Comparison of ENCODE assay signal across 25 mouse cellular contexts in genomic region chr5:37017222-37017621, GRCm38 (mm10). TPM values are rescaled to one million over a fixed set of nuclear protein-coding genes. Genes with fewer than 3 reads are reported as not detected.
DNase-seq lines count a peak whose midpoint lies in the region; ATAC-seq lines count a peak whose summit lies in the region.
"Had no signal": no experiment of that assay in that cellular context is flagged by ENCODE, and none has a peak within 500 bp of the region (broad histone marks: within the 10 kb centered on the region; RNA-seq: fewer than 3 reads in every experiment).

No protein-coding gene starts in this region.

- H3K27me3 ChIP-seq in midbrain, embryonic 11.5 days (ENCODE audit: control insufficient read depth, insufficient read depth, low read length) = 0 out of 2 replicates have a peak, but pooled peaks cover 4% of the 10 kb centered on the region
- no peaks in the 10 kb centered on the region for H3K27me3 ChIP-seq in midbrain, embryonic 16.5 days (ENCODE audit: control insufficient read depth, insufficient read depth, low read depth, low read length)

- no peaks in the 10 kb centered on the region for H3K9me3 ChIP-seq in midbrain, embryonic 11.5 days (ENCODE audit: control insufficient read depth, low read length)
- no peaks in the 10 kb centered on the region for H3K9me3 ChIP-seq in midbrain, embryonic 16.5 days (replicated peaks; ENCODE audit: control insufficient read depth, low read length, poor library complexity, severe bottlenecking)
- H3K9me3 ChIP-seq: forebrain, embryonic 10.5 days; heart, embryonic 10.5 days; heart, embryonic 13.5 days; hindbrain, embryonic 12.5 days; hindbrain, embryonic 15.5 days had no signal

- no peak overlapping the region for H3K9ac ChIP-seq in midbrain, embryonic 11.5 days (ENCODE audit: low read length)
- H3K9ac ChIP-seq in midbrain, embryonic 16.5 days (ENCODE audit: low read depth, low read length) = no peak overlapping the region
- H3K9ac ChIP-seq: forebrain, postnatal 0 days; heart, embryonic 13.5 days; hindbrain, embryonic 12.5 days; hindbrain, embryonic 15.5 days had no signal

- H3K4me2 ChIP-seq in midbrain, embryonic 11.5 days = no peak overlapping the region
- H3K4me2 ChIP-seq in midbrain, embryonic 16.5 days (ENCODE audit: low read length) = no peak overlapping the region
- H3K4me2 ChIP-seq: heart, embryonic 13.5 days; hindbrain, embryonic 12.5 days; hindbrain, embryonic 15.5 days had no signal

- intact Hi-C loops in left cerebral cortex, postnatal 4 days (cut with DNase I) = no loop called here

- WGBS in midbrain, embryonic 11.5 days = 75% methylated on average over 3 of the region's 3 CpGs
- WGBS in midbrain, embryonic 16.5 days = 80% methylated on average over 3 of the region's 3 CpGs

- peak; percentile 19 for DNase-seq in midbrain, embryonic 11.5 days (ENCODE audit: low spot score, missing footprints)
- no peak for DNase-seq in left cerebral cortex, postnatal 4 days
- DNase-seq in MN1 (ENCODE audit: low spot score) = no peak
- no peak for DNase-seq in retina, postnatal 1 day
- DNase-seq: adrenal gland, adult 2 months; adrenal gland, postnatal 14 days; cerebellum, adult 11-12 months; cerebellum, adult 8-10 months; cerebellum, postnatal 10 days; cerebellum, postnatal 36 days; forebrain, postnatal 0 days; gastrocnemius, adult 2 months; gastrocnemius, postnatal 14 days; heart, adult 2 months; heart, postnatal 14 days had no signal

- no peak overlapping the region for H3K27ac ChIP-seq in midbrain, embryonic 11.5 days (ENCODE audit: low read depth, low read length)
- no peak overlapping the region for H3K27ac ChIP-seq in midbrain, embryonic 16.5 days (ENCODE audit: low read length)
- H3K27ac ChIP-seq: forebrain, embryonic 10.5 days; gastrocnemius, adult 2 months; heart, adult 2 months; heart, embryonic 10.5 days; heart, embryonic 13.5 days; hindbrain, embryonic 12.5 days; hindbrain, embryonic 15.5 days had no signal

- H3K4me1 ChIP-seq in midbrain, embryonic 11.5 days (ENCODE audit: control insufficient read depth, insufficient read depth, low read length) = no peaks in the 10 kb centered on the region
- peaks cover 3% of the 10 kb centered on the region; the same call in 1 of the 2 replicates for H3K4me1 ChIP-seq in midbrain, embryonic 16.5 days (ENCODE audit: control insufficient read depth, insufficient read depth, low read length)
- H3K4me1 ChIP-seq: heart, embryonic 10.5 days; heart, embryonic 13.5 days had no signal

- ATAC-seq in midbrain, embryonic 11.5 days (ENCODE audit: low FRiP score) = no peak
- no peak for ATAC-seq in midbrain, embryonic 16.5 days
- ATAC-seq in common myeloid progenitor, adult 5-6 weeks (replicated peaks; ENCODE audit: low read depth, poor library complexity, severe bottlenecking) = peak; percentile 81
- ATAC-seq in megakaryocyte progenitor cell, adult 5-6 weeks (replicated peaks; ENCODE audit: poor library complexity) = peak; percentile 89
- ATAC-seq: forebrain, embryonic 14.5 days; forebrain, postnatal 0 days; Patski had no signal

- H3K4me3 ChIP-seq in midbrain, embryonic 11.5 days (ENCODE audit: low read depth, low read length) = no peak overlapping the region
- H3K4me3 ChIP-seq in midbrain, embryonic 16.5 days (ENCODE audit: low read depth, low read length) = no peak overlapping the region
- H3K4me3 ChIP-seq: forebrain, embryonic 10.5 days; gastrocnemius, adult 2 months; heart, adult 2 months; heart, embryonic 10.5 days; heart, embryonic 13.5 days; hindbrain, embryonic 12.5 days; hindbrain, embryonic 15.5 days had no signal

- no peaks in the 10 kb centered on the region for H3K36me3 ChIP-seq in midbrain, embryonic 11.5 days (ENCODE audit: control insufficient read depth, insufficient read depth, low read length)
- H3K36me3 ChIP-seq in midbrain, embryonic 16.5 days (ENCODE audit: control insufficient read depth, insufficient read depth, low read length) = no peaks in the 10 kb centered on the region
- H3K36me3 ChIP-seq: forebrain, embryonic 10.5 days; heart, embryonic 10.5 days; heart, embryonic 13.5 days; hindbrain, embryonic 12.5 days; hindbrain, embryonic 15.5 days had no signal

RNA-seq across cellular contexts. Expression of gene Wfs1, which starts 28.2 kb away (rescaled TPM):
- 6.4 and 7.0 TPM in 2 replicates for polyA plus RNA-seq in midbrain, embryonic 11.5 days (2014; fragmentation: Nextera tagmentation; extraction: Ambion mirVana)
- 10.3 and 11.1 TPM in 2 replicates for polyA plus RNA-seq in midbrain, embryonic 16.5 days (2015; fragmentation: Nextera tagmentation; extraction: Ambion mirVana)
- total RNA-seq in common myeloid progenitor, adult 5-6 weeks (2017) = 0.64 and 1.4 TPM in 2 replicates
- total RNA-seq in megakaryocyte progenitor cell, adult 5-6 weeks (2015) = 1.9 and 2.1 TPM in 2 replicates
- 0.78 and 2.0 TPM in 2 replicates for total RNA-seq in megakaryocyte progenitor cell, adult 5-6 weeks (2017)
- total RNA-seq in left cerebral cortex, postnatal 4 days (2021) = 10 to 100 TPM; 16.3 to 25.7 TPM

Comparison
In these comparisons a context has a peak if more than half of its experiments do, and no peak if none do; other contexts are left out.
1. ATAC-seq: peak in common myeloid progenitor, adult 5-6 weeks (single experiment) and megakaryocyte progenitor cell, adult 5-6 weeks (single experiment); none in midbrain, embryonic 11.5 days (single experiment) and midbrain, embryonic 16.5 days (single experiment).